Mouse (Mus musculus): Measurements from ENCODE around the gene Slc17a3. TPM values are rescaled to one million over a fixed set of nuclear protein-coding genes. Genes with fewer than 3 reads are reported as not detected.

Gene Slc17a3
- not detected for total RNA-seq (2021)
- long read RNA-seq, experiment 1: 0 reads
- long read RNA-seq, experiment 2: 0 reads

- DNase-seq: no peak
These were observed at the start of gene Slc17a3 for GRCm38 (mm10) chr13:23839308-23839707. TSS of gene Slc17a3 (plus strand) at chr13:23839434.

GRCm38 (mm10) chr13:23792520-23792919, 46.7 kb upstream of the Slc17a3 start:
- DNase-seq: no peak

- DNase-seq: no peak
These were observed 39.8 kb upstream of the Slc17a3 start for GRCm38 (mm10) chr13:23799405-23799804.

DNA sequence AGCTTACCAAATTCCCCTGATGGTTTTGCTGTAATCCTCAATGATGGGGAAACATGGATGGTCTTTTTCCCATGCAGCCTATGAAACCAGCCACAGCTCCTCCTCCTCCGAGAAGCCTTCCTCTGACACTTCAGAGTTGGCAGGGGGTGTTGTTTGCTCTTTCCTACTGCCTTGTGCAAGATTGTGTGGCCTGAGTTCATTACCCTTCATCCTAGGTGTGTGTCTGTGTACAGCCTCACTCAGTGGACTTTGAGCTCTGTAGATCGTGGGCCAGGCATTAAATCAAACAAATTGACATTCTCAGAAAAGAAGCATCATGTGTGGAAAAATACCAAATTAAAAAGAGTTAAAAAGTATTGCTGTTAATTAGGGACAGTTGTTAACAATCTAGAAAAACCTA, 34.7 kb upstream of the Slc17a3 start:
- DNase-seq: no peak

DNA sequence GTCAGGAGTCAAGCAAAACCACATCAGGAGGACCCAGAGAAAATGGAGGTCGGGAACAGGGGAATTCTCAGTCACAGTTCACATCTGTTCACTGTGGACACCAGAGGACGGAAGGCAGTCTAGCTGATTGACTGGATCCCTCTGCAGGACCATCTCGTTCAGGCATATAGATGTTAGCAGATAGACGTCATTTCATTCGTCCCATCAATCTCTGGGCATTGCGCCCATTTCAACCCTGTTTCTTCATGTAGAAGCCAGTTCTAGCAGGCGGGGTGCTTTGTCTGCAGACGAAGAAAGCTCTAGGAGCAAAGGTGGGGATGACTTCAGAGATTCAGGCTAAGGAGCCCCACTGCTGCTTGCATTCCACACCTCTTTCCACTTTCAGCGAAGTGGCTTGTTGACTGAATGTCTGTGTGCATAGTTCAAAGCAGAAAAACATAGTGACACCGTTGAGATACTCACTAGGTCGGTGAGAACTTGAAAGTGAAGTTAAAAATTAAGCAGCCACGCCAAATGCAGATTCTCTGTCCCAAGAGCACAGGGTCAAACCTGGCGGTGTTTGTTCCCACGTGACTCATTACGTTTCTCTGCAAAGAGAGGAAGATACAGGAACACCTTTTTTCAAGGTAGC, 32.7 kb upstream of the Slc17a3 start, which contains the start of gene Slc17a2:
Gene Slc17a2, plus strand, starts transcription at position 572 of the 631 bp plus-strand sequence.
- no peak for DNase-seq

DNA sequence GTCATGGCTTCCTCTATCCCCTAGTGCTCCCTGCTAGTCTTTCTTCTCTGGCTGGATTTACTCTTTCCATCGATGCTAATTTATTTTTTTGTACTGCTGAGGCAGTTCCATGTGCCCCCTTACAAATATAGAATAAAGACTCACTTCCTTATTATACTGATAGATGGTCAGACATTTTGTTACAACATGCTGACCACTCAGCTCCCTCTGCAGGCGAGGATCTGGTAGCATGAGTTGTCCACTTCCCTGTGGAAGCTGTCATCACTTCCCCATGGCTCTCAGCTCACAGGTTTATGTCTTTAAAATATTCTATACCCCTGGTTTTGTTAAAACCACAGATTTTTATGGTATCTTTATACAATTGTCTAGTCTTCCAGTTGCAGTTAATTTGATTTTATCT, 23.1 kb upstream of the Slc17a3 start:
- no peak for DNase-seq

DNA sequence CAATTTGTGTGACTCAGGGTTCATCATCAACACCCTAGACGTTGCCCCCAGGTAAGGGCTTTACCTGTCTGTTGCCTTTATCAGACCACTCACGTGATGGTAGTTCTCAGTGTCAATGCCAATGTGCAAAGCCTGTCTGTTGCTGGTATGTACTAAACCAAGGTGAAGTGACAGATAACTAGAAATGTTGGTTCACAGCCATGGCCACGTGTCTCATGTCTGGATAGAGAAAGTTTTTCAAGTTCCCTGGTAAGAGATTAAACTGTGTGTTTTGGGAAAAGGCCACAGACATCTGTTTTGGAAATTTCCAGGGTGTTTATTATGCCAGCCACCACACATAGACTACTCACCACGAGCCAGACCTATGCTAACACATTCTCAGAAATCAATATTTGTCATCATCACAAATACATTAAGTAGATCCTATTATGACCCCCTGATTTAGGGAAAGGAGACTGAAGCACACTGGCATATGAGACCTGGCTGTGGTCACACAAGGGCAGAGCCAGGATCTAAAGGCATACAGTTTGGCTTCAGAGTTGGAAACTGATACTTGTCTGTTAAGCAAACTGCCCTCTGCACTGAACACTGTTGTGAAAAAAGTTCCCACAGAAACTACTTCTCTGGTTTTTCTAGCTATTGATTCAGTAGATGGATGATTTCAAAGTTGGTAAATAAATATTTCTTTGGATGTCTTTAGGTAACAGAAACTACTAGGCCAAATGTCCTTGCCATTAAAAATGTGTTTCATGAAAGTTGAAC, 18.9 kb upstream of the Slc17a3 start:
- no peak for DNase-seq

GRCm38 (mm10) chr13:23822213-23822612, 17.0 kb upstream of the Slc17a3 start:
- DNase-seq: no peak

GRCm38 (mm10) chr13:23826606-23827005, 12.6 kb upstream of the Slc17a3 start:
- no peak for DNase-seq

DNA sequence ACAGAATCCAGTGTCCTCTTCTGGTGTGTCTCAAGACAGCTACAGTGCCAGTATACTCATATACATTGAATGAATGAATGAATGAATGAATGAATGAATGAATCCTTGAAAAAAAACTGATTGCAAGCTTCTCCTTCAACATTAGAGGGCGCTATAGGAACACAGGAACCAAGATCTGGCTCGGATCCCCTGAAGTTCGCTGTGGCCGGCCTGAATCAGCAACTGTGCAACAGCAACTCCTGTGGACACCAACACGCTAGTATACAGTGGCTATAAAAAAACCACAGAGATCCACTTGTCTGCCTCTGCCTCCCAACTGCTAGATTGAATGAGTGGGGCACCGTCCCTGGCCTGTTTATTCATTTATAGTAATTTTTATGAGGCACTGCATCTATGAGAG, 6.2 kb upstream of the Slc17a3 start:
- peak; percentile 21 for DNase-seq

- no peak for DNase-seq
These were observed 4.4 kb upstream of the Slc17a3 start for GRCm38 (mm10) chr13:23834836-23835235.

DNA sequence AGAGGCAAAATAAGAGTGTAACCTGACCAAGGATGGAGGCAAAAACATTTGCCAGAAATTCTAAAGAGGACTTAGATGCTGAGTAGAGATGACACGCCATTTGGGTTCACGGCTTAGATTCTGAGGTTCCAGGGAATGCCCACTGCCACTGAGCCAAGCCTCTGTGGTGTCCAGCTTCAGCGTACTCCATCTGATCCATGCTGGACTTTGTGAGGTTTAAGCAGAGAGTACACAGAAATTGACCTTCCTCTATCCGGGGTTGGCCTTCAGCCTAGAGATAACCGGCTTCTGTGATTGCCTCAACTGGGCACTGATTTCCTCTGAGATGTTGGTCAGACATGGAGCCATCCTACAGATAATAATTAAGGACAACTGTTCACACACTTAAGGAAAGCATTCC, 2.6 kb upstream of the Slc17a3 start:
- no peak for DNase-seq

GRCm38 (mm10) chr13:23845851-23846250, 6.6 kb downstream of the Slc17a3 start:
- peak; percentile 17 for DNase-seq

- no peak for DNase-seq
These were observed 10.1 kb downstream of the Slc17a3 start for GRCm38 (mm10) chr13:23849299-23849698.

DNA sequence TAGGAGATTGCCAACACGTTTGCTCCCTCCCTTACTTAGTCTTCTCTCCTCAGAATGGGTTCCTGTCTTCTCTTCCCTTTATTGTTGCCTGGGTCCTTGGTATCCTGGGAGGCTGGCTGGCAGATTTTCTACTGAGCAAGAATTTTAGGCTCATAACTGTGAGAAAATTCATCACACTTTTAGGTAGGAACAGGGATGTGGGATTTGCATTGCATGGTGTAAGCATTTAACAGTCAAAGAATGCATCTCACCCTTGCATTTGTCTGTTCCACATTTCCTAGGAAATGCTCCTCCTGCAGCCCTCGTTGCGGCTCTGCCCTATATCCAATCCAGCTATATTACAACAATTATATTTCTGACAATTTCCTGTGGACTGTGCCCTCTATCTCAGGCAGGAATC, 17.2 kb downstream of the Slc17a3 start:
- no peak for DNase-seq

DNA sequence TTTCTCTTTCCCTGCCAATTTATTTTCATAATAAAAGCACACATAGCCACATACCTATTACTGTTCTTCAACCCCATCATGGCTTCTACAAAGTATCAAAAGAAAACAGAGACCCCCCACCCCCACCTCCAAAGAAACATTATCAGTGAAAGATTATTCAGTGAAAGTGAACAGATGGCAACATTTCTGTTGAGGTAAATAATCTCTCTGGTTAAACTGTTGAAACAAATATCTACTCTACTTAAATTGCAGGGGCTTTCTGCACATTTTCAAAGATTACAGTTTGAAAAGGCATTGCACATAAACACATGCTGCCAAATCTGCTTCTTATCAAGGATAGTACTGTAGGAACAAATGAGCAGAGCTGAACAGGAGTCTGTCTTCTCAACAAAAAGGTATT, 22.6 kb downstream of the Slc17a3 start:
- DNase-seq: no peak

- DNase-seq: no peak
These were observed 25.5 kb downstream of the Slc17a3 start for GRCm38 (mm10) chr13:23864711-23865110.

DNA sequence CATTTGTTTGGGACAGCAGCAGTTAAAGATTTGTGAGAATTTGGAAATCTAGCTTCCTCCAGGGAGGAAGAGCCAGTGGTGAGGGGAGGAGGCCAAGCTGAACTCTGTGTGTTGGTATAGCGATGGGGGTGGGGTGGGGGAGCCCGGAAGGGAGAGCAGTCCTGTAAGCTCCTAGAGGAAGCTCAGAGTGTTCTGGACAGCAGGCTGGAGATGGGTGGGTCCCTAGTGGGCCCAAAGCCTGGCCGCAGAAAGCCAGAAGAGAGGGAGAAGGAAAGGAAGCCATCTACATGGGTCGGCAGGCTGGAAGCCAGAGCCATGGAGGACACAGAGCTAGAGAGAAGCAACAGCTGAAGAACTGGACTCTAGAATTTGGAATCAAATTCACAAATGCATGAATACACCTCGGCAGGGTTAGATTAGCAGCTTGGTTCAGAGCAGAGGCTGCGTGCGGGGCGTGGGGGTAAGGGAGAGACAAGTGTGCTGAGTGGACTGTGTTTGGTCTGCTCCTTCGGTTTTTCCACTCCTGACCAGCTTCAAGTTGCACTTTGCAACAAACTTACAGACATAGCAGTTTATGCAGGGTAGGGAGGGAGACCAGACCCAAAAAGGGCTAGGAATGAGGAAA, 27.0 kb downstream of the Slc17a3 start:
- peak; percentile 15 for DNase-seq

DNA sequence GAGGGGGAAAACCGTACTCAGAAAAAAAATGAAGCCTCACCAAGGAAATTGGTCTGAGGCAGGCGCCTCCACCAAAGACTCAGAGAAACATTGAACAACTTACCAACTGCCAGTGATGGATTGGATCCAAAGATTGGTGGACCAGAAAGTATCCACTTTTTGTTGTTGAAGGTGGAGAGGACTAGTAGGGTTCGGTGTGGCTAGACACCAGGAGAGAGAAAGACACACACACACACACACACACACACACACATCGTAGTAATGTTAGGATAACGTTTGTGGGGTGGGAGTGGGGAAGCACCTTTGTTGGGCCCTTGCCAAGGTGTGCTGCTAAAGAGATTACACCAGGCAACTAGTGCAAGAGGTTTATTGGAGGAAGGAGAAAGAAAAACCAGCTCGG, 27.8 kb downstream of the Slc17a3 start:
- DNase-seq: no peak

DNA sequence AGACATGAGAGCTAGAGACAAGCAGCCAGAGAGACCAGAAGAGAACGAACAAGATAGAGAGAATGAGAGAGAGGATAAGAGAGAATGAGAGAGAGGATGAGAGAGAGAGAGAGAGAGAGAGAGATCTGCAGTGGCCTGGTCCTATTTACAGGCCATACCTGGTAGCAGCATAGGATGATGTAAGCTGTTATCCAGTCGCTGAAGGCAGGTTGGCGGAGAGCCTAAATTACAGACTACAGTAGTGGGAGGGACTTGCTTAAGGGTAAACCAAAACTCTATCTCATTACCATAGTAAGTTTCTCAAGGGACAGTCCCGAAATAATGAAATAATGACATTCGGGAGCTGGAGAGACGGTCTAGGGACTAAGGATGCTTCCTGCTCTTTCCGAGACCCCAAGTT, 28.2 kb downstream of the Slc17a3 start, which contains the start of gene Slc17a1:
Gene Slc17a1, plus strand, starts transcription at position 346 of the 400 bp plus-strand sequence.
- no peak for DNase-seq

- no peak for DNase-seq
These were observed 29.7 kb downstream of the Slc17a3 start for GRCm38 (mm10) chr13:23868790-23869533.

DNA sequence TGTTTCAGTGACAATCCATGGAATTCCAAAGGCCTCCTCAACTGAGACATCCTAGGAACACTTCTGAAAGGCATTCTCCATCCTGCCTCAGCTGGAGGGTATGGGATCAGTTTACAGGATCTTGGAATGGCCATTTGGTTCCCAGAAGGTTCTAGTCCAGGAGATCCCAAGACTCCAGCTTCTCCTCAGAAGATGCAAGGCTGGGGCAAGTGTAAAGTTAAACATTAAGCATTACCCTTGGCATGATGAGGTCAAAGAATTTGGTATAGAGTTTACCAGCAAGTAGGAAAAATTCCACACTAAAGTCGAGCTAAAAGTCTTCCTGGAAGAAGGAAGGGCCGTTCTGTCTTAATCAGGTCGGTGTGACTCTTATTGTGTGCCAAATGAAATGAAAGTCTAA, 30.8 kb downstream of the Slc17a3 start:
- no peak for DNase-seq
